In the genomic region with DNA sequence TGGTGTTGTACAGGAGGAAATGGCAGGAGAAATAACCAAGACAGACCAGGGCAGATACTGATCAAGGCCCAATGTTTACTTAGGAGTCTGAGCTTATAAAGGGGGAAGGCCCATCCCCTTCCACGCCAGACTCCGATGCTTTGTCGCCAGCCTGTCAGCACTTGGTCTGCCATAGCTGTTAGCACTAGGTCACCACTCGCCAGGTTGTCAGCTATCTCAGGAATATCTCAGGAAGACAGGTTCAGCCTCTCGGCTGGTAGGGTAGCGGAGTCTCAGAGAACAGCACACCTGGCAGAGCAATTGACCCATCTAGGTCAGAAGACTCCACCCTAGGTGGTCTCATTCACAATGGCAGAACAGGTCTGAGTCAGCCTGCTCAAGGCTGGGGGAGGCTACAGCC, we compare ENCODE assay signal across 25 mouse cellular contexts.
DNase-seq lines count a peak whose midpoint lies in the region; ATAC-seq and TF ChIP-seq lines count a peak whose summit lies in the region.
"Had no signal": no experiment of that assay in that cellular context is flagged by ENCODE, and none has a peak within 500 bp of the region (broad histone marks: within the 10 kb centered on the region; RNA-seq: fewer than 3 reads in every experiment).

No protein-coding gene starts in this region.

- H3K4me2 ChIP-seq in hindbrain, embryonic 15.5 days: no peak overlapping the region
- H3K4me2 ChIP-seq in hindbrain, embryonic 16.5 days (ENCODE audit: low read length): no peak overlapping the region
- H3K4me2 ChIP-seq: limb, embryonic 15.5 days had no signal

- TF ChIP-seq EP300 in ES-Bruce4 (IDR thresholded peaks at IDR 0.05; ENCODE audit: insufficient read depth, low read depth, low read length): 0 out of 2 replicates have a peak, but pooled peaks have one; percentile 34

- H3K4me1 ChIP-seq in hindbrain, embryonic 15.5 days (replicated peaks): no peaks in the 10 kb centered on the region
- no peaks in the 10 kb centered on the region; the same call in 1 of the 2 replicates for H3K4me1 ChIP-seq in hindbrain, embryonic 16.5 days (ENCODE audit: control insufficient read depth, insufficient read depth, low read depth, low read length)
- peaks cover 3% of the 10 kb centered on the region for H3K4me1 ChIP-seq in ES-Bruce4 (ENCODE audit: control insufficient read depth, insufficient read depth, low read length)
- H3K4me1 ChIP-seq in limb, embryonic 10.5 days: peaks cover 34% of the 10 kb centered on the region
- H3K4me1 ChIP-seq: limb, embryonic 15.5 days had no signal

- H3K36me3 ChIP-seq in hindbrain, embryonic 15.5 days: no peaks in the 10 kb centered on the region
- H3K36me3 ChIP-seq in hindbrain, embryonic 16.5 days (ENCODE audit: control insufficient read depth, insufficient read depth, low read length): no peaks in the 10 kb centered on the region
- H3K36me3 ChIP-seq in ES-Bruce4 (ENCODE audit: control insufficient read depth, insufficient read depth, low read length, poor library complexity, severe bottlenecking): no peaks in the 10 kb centered on the region
- no peaks in the 10 kb centered on the region for H3K36me3 ChIP-seq in limb, embryonic 10.5 days
- H3K36me3 ChIP-seq: limb, embryonic 15.5 days had no signal

- ATAC-seq in hindbrain, embryonic 15.5 days (ENCODE audit: low FRiP score, low read depth): peak; percentile 30; the same call in 1 of the 2 replicates
- no peak for ATAC-seq in hindbrain, embryonic 16.5 days
- ATAC-seq: midbrain, embryonic 16.5 days; Patski had no signal

- no peak overlapping the region for H3K27ac ChIP-seq in hindbrain, embryonic 15.5 days (replicated peaks)
- H3K27ac ChIP-seq in hindbrain, embryonic 16.5 days (ENCODE audit: low read depth, low read length): no peak overlapping the region
- H3K27ac ChIP-seq in ES-Bruce4 (ENCODE audit: insufficient read depth, low read length): no peak overlapping the region
- no peak overlapping the region for H3K27ac ChIP-seq in limb, embryonic 10.5 days
- H3K27ac ChIP-seq: kidney, postnatal 0 days; limb, embryonic 15.5 days; liver, embryonic 14.5 days had no signal

- DNase-seq in ES-CJ7 (ENCODE audit: low read depth, low spot score): peak; percentile 24
- peak; percentile 28 for DNase-seq in limb, embryonic 10.5 days (ENCODE audit: low spot score)
- no peak for DNase-seq in thymus, postnatal 25 days
- no peak for DNase-seq in right cerebral cortex, adult 2 months (ENCODE audit: low spot score in 2 of 2)
- no peak for DNase-seq in adrenal gland, adult 18-20 months (ENCODE audit: low spot score in 2 of 2)
- DNase-seq: adrenal gland, adult 2 months; B cell, adult 2 months; cerebellum, adult 2 months; cerebellum, postnatal 14 days; gastrocnemius, postnatal 10 days; kidney, adult 2 months; kidney, postnatal 4 days; layer of hippocampus, postnatal 36 days; left cerebral cortex, postnatal 4 days; lung, adult 2 months; lung, postnatal 10 days; spleen, adult 18-20 months had no signal

- H3K9me3 ChIP-seq in hindbrain, embryonic 15.5 days: no peaks in the 10 kb centered on the region
- no peaks in the 10 kb centered on the region for H3K9me3 ChIP-seq in hindbrain, embryonic 16.5 days (ENCODE audit: control insufficient read depth, low read length)
- H3K9me3 ChIP-seq in ES-Bruce4 (replicated peaks; ENCODE audit: control insufficient read depth, insufficient read depth, low read length, poor library complexity, severe bottlenecking): no peaks in the 10 kb centered on the region
- no peaks in the 10 kb centered on the region for H3K9me3 ChIP-seq in limb, embryonic 10.5 days (replicated peaks)
- H3K9me3 ChIP-seq: limb, embryonic 15.5 days had no signal

- no peak overlapping the region for H3K4me3 ChIP-seq in hindbrain, embryonic 15.5 days
- H3K4me3 ChIP-seq in hindbrain, embryonic 16.5 days (ENCODE audit: low read length): no peak overlapping the region
- H3K4me3 ChIP-seq in ES-Bruce4 (ENCODE audit: low read depth, low read length): no peak overlapping the region
- no peak overlapping the region for H3K4me3 ChIP-seq in limb, embryonic 10.5 days
- H3K4me3 ChIP-seq: limb, embryonic 15.5 days had no signal

- no peak overlapping the region for H3K9ac ChIP-seq in hindbrain, embryonic 15.5 days
- no peak overlapping the region for H3K9ac ChIP-seq in hindbrain, embryonic 16.5 days (ENCODE audit: low read depth, low read length)
- no peak overlapping the region for H3K9ac ChIP-seq in ES-Bruce4 (ENCODE audit: low read depth, poor library complexity, severe bottlenecking)
- H3K9ac ChIP-seq: limb, embryonic 15.5 days; liver, embryonic 14.5 days had no signal

- H3K27me3 ChIP-seq in hindbrain, embryonic 15.5 days: no peaks in the 10 kb centered on the region
- no peaks in the 10 kb centered on the region for H3K27me3 ChIP-seq in hindbrain, embryonic 16.5 days (replicated peaks; ENCODE audit: control insufficient read depth, insufficient read depth, low read length)
- no peaks in the 10 kb centered on the region for H3K27me3 ChIP-seq in ES-Bruce4 (ENCODE audit: control insufficient read depth, insufficient read depth, low read length, poor library complexity, severe bottlenecking)
- H3K27me3 ChIP-seq in limb, embryonic 10.5 days (ENCODE audit: low read depth, poor library complexity, severe bottlenecking): no peaks in the 10 kb centered on the region
- H3K27me3 ChIP-seq: limb, embryonic 15.5 days had no signal

- 87% methylated on average over 6 of the region's 6 CpGs for whole genome bisulfite sequencing in hindbrain, embryonic 15.5 days
- WGBS in hindbrain, embryonic 16.5 days: 87% methylated on average over 6 of the region's 6 CpGs
- WGBS in limb, embryonic 10.5 days: 75% methylated on average over 6 of the region's 6 CpGs

- TF ChIP-seq POLR2A in ES-Bruce4 (IDR thresholded peaks at IDR 0.05; ENCODE audit: insufficient read depth, low read length): no peak

- no peak for TF ChIP-seq CTCF in ES-Bruce4 (IDR thresholded peaks at IDR 0.05; ENCODE audit: low read depth, low read length)

Comparison
In these comparisons a context has a peak if more than half of its experiments do, and no peak if none do; other contexts are left out.
1. DNase-seq: peak in ES-CJ7 (single experiment) and limb, embryonic 10.5 days (single experiment); none in thymus, postnatal 25 days (single experiment), right cerebral cortex, adult 2 months (0 of 2) and adrenal gland, adult 18-20 months (0 of 2).